Mouse (Mus musculus) bone marrow, adult 2 months (tissue): Measurements from ENCODE around the gene Csrnp3. TPM values are rescaled to one million over a fixed set of nuclear protein-coding genes. Genes with fewer than 3 reads are reported as not detected.

ENCODE experiments used
- H3K27ac ChIP-seq: fragments of 200-500 bp; 2 replicates; pipeline ENCODE4 v1.5.1; 2012; ENCODE audit warnings: low read depth, mild to moderate bottlenecking, control low read depth, inconsistent platforms, low read length; ENCODE audit not compliant: control insufficient read depth, poor library complexity, insufficient read depth
- H3K4me1 ChIP-seq: fragments of 200-500 bp; 2 replicates; pipeline ENCODE4 v1.6.1; 2011; ENCODE audit warnings: low read length; ENCODE audit not compliant: control insufficient read depth, insufficient read depth
- H3K4me3 ChIP-seq: fragments of 200-500 bp; replicated peaks from 2 replicates; pipeline ENCODE3; 2011; ENCODE audit warnings: mild to moderate bottlenecking, low read depth, low read length, control low read depth; ENCODE audit not compliant: control insufficient read depth
- CTCF ChIP-seq: fragments of 200-500 bp; IDR thresholded peaks from 2 replicates; pipeline ENCODE4 v1.5.1; 2011; ENCODE audit warnings: low read length, control low read depth; ENCODE audit not compliant: control insufficient read depth, insufficient read depth
- POLR2A ChIP-seq: fragments of 200-500 bp; IDR thresholded peaks from 2 replicates; pipeline ENCODE4 v1.6.1; 2011; ENCODE audit warnings: low read depth, mild to moderate bottlenecking, control low read depth, low read length, borderline replicate concordance; ENCODE audit not compliant: control insufficient read depth
- WGBS: fragments of 180-500 bp; shearing (Covaris S2); methylation state at CpG from one replicate; pipeline ENCODE4 v1.1.7; 2018; 5-methylcytosine and 5-hydroxymethylcytosine counted together
- polyA plus RNA-seq: library from polyadenylated mRNA; stranded (reverse); fragments of >200 nt; gene quantifications from 2 replicates; pipeline ENCODE4 v1.2.4, GENCODE M21; 2011; ENCODE audit warnings: low replicate concordance; ENCODE audit not compliant: missing spikeins, insufficient read depth, insufficient read length

Csrnp3 gene
- polyA plus RNA-seq, 1 experiment, result 0.57 TPM

DNA sequence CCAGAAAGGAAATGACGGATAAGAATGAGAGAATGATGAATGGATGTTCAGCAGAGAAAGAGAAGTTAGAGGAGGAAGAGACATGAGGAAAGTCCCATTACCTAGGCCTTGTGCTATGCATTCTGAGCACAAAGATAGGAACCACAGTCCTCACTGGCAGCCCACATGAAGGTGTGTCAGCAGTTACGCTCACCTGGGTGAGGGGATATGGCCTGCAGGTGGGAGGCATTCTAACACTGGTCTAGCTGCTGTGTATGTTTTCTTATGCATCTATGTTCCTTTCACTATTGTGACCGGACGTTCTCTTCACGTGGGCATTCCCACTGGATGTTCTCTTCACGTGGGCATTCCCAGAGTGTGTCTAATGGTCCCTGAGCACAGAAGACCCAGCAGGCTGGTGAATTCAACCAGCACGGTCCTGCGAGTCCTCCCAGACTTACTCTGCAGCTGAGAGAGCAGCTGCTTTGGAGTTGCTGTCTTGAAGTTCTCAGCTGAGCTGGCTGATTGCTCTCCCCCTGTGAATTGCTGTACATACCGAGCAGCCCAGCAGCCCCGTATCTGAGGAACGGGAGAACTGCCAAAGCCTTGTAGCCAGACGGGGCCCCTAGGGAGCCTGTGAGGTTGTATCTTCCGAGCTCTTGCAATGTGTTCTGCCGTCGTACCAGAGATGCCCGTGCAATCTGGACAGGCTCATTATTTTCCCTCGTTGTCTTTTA lies 133.9 kb downstream of the Csrnp3 start:
- Histone ChIP-seq H3K27ac (no peak overlapping the region), H3K4me3 (no peak overlapping the region), H3K4me1 (no peaks in the 10 kb centered on the region)
- WGBS, result 78% methylated on average over 17 of the region's 17 CpGs
- no peak for TF ChIP-seq POLR2A
- no peak for TF ChIP-seq CTCF

DNA sequence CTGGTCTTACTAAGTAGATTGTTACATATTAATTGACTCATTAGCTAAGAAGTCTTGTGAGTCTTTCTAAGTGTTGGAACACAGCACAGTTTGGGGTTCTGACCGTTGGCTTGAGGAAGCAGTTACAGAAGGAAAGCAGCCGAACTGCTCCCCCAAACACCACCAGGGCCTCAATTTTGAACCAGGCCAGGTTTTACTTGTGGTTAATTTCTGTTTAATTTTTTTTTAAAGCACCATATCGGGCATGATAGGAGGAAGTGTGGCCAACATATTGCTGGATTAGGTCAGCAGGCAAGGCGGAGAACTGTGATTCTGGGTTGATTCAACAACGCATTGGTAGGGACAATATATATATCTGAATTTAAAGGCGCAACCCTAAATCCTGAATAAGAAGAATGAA lies 135.9 kb downstream of the Csrnp3 start:
- TF ChIP-seq POLR2A, result no peak
- TF ChIP-seq CTCF, result no peak
- H3K4me1 ChIP-seq, result no peaks in the 10 kb centered on the region
- 34% methylated on average over 6 of the region's 6 CpGs for WGBS
- H3K4me3 ChIP-seq, result no peak overlapping the region
- no peak overlapping the region for H3K27ac ChIP-seq

DNA sequence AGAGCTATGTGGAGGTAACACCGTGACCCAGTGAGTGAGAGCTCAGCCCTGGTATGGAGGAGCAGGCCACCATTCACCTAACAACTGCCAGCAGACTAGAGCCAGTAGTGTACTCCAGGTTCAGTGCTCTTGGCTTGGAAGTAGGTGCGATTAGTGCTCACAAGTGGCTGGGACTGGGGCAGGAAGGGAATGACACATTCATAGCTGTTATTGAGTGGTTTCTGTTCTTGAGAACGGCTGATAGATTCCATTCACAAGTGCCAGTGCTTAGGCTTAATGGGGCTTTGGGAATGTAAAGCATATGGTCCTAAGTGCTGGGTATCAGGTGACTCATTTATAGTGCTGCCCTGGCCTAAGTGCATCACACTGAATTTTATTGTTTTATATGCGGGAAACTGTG lies 136.4 kb downstream of the Csrnp3 start:
- Histone ChIP-seq H3K27ac (no peak overlapping the region), H3K4me1 (no peaks in the 10 kb centered on the region), H3K4me3 (no peak overlapping the region)
- WGBS, result 70% methylated on average over 4 of the region's 4 CpGs
- TF ChIP-seq CTCF (no peak), POLR2A (no peak)

DNA sequence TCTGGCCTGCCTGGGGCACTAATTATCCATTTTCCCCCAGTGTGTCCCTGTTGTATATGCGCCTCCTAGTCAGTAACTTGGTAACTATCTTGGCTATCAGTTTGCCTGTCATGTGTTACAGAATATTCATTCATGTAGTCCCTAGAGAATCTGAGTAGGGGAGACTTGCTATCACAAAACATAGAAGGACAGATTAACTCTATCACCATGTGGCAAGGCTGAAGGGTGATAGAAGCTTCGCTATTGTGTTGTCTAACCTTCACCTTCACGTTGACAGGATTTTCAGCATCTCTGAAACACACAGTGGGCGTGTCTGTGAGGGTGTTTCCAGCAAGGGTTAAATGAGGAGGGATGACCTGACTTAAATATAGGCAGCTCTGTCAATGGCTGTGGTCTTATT lies 140.1 kb downstream of the Csrnp3 start:
- WGBS, result 74% methylated on average over 4 of the region's 4 CpGs
- TF ChIP-seq CTCF (no peak), POLR2A (no peak)
- Histone ChIP-seq H3K27ac (no peak overlapping the region), H3K4me3 (no peak overlapping the region), H3K4me1 (no peaks in the 10 kb centered on the region)

DNA sequence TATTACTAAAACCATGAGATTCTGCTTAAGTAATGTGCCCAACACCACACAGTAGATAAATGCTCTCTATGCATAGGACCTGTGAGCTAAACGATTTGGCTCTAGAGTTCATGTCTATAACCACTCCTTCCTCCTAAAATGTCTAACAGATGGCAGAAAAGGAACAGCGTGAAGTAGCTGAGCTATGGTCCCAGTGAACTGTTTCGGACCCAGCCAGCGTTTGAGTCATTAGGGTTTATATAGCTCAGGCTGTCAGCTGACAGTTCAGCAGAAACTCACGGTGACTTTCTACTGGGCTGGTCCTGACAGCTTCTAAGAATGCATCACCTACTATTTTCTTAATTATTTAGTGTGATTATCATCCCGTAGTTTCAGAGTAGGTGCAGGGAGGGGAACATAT lies 141.5 kb downstream of the Csrnp3 start:
- Histone ChIP-seq H3K27ac (no peak overlapping the region), H3K4me1 (no peaks in the 10 kb centered on the region), H3K4me3 (no peak overlapping the region)
- TF ChIP-seq CTCF, result no peak
- 73% methylated on average over 6 of the region's 6 CpGs for WGBS

DNA sequence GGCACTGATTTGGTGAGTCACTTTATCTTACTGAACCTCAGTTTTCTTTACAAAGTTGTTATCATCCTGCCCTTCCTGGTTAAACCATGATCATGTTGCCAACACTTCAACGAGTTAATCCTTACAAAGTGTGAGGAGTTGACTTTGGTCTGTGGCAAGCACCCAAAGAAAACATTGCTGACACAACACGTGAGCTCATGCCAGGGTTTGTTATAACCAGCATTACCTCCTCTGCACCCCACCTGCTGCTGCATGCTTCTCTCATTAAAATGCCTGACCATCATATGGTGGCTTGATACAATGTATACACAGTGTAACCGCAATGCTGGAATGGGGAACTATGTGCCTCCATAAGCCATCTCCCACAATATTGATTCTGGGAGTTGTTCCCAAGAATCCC lies 142.0 kb downstream of the Csrnp3 start:
- no peak overlapping the region for H3K27ac ChIP-seq
- WGBS, result 73% methylated on average over 3 of the region's 3 CpGs
- no peak overlapping the region for H3K4me3 ChIP-seq
- TF ChIP-seq CTCF (no peak), POLR2A (no peak)
- no peaks in the 10 kb centered on the region for H3K4me1 ChIP-seq

DNA sequence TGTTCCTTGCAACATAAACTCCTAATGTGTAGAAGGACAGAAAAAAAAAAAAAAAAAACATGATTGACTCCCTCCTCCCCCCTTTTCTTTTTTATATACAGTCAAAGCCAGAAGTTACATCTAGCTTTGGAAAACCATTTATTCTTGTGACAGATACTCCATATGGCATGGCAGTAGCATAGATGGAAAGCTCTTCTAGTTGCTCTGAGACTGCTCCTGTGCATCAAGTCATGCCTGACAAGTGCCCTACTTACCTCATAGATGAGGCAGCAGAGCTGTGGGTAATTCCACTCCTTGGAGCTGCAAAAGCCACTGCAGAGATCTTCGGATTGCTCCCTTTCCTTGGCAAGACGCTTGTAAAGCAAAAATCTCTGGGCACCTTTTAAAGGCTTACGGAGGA lies 143.2 kb downstream of the Csrnp3 start:
- TF ChIP-seq CTCF, result no peak
- no peak for TF ChIP-seq POLR2A
- Histone ChIP-seq H3K4me1 (no peaks in the 10 kb centered on the region), H3K4me3 (no peak overlapping the region), H3K27ac (no peak overlapping the region)
- WGBS, result 82% methylated on average over 3 of the region's 3 CpGs

DNA sequence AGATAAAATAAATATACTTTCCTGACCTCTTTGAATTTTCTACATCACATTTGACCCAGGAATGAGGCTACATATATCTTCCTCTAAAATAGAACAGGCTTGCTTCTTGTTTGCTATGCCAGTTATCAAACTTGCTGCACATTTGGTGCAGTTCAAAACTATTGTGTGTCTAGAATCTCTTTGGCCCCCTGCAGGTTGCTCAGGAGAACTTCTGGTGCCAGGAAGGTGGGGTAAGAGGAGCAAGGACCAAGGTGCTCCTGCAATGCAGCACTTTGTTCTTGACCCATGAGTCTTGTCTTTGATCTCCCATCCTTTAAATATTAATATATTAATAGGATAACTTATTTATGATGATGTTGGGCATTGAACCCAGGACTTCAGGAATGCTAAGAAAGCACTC lies 144.5 kb downstream of the Csrnp3 start:
- Histone ChIP-seq H3K4me1 (no peaks in the 10 kb centered on the region), H3K4me3 (no peak overlapping the region), H3K27ac (no peak overlapping the region)
- no peak for TF ChIP-seq POLR2A
- no peak for TF ChIP-seq CTCF

DNA sequence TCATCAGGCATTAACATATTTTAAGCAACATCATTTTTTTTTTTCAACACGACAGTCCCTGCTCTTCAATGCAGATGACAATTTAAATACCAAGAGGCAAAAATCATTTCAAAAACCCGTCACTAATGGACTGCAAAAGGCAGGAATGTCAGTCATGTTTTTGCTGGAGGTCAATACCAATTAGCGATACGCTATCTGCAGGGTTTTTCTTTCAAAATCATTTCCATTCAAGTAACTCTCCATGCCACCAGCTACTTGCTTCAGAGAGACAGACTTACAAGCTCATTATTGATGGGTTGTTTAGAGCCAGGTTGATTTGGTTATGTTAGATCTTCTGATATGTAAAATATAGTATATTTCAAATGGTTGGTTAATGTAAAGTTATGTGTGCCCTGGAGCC lies 145.2 kb downstream of the Csrnp3 start:
- H3K27ac ChIP-seq, result no peak overlapping the region
- no peaks in the 10 kb centered on the region for H3K4me1 ChIP-seq
- 80% methylated on average over 4 of the region's 4 CpGs for WGBS
- H3K4me3 ChIP-seq, result no peak overlapping the region
- no peak for TF ChIP-seq CTCF
